In genomic region chr6:71156674-71157326, GRCm38 (mm10) we compare ENCODE assay signal across 10 mouse cellular contexts. TPM values are rescaled to one million over a fixed set of nuclear protein-coding genes. Genes with fewer than 3 reads are reported as not detected.
DNase-seq lines count a peak whose midpoint lies in the region; ATAC-seq and TF ChIP-seq lines count a peak whose summit lies in the region.
"Had no signal": no experiment of that assay in that cellular context is flagged by ENCODE, and none has a peak within 500 bp of the region (broad histone marks: within the 10 kb centered on the region; RNA-seq: fewer than 3 reads in every experiment).

No protein-coding gene starts in this region.

- no peaks in the 10 kb centered on the region for H3K4me1 ChIP-seq in intestine, embryonic 16.5 days (ENCODE audit: control insufficient read depth, insufficient read depth, low read length)
- no peaks in the 10 kb centered on the region for H3K4me1 ChIP-seq in intestine, embryonic 15.5 days (replicated peaks)
- H3K4me1 ChIP-seq in CH12.LX (ENCODE audit: control insufficient read depth in 1 of 2, insufficient read depth in 2 of 2) = peaks cover 0 to 10% of the 10 kb centered on the region in 2 experiments; a peak in 2 of 4 replicates
- H3K4me1 ChIP-seq: neural tube, embryonic 13.5 days had no signal

- dilution Hi-C loops in CH12.LX (cut with MboI; ENCODE audit: extremely low pct_ligation_motif_present, extremely low pct_unique_long_range_greater_than_20kb, low sequenced_read_pairs) = no loop called here

- DNase-seq in CH12.LX (ENCODE audit: extremely low read depth) = peak; percentile 65
- peak; percentile 34 for DNase-seq in mesoderm, embryonic 11.5 days (ENCODE audit: low read depth, low spot score)
- DNase-seq in MN1 (ENCODE audit: low spot score) = no peak
- DNase-seq in layer of hippocampus, postnatal 14 days (ENCODE audit: low spot score in 2 of 2) = no peak
- DNase-seq in gastrocnemius, postnatal 25 days = no peak
- DNase-seq: cerebellum, adult 9-11 months had no signal

- no peak for TF ChIP-seq POLR2A in CH12.LX (IDR thresholded peaks at IDR 0.05; ENCODE audit: low read depth, low read length)

- peak; percentile 82 to 83 for TF ChIP-seq CTCF in CH12.LX (conservative IDR thresholded peaks at IDR 0.05 in 1 of 2, IDR thresholded peaks at IDR 0.05 in 1 of 2; ENCODE audit: low read depth in 2 of 2, low read length in 2 of 2)

- no peaks in the 10 kb centered on the region for H3K79me2 ChIP-seq in CH12.LX (replicated peaks; ENCODE audit: control insufficient read depth, extremely low read depth, insufficient read depth, poor library complexity, severe bottlenecking)

- in situ Hi-C loops in CH12.LX (cut with MboI; ENCODE audit: low pct_ligation_motif_present, low pct_unique_long_range_greater_than_20kb, low sequenced_read_pairs) = loop anchor here (10.0 kb wide), 1 partner anchor 648 kb away; no protein-coding TSS in a partner anchor

- no peaks in the 10 kb centered on the region for H3K9me3 ChIP-seq in intestine, embryonic 16.5 days (ENCODE audit: control insufficient read depth, low read length)
- no peaks in the 10 kb centered on the region for H3K9me3 ChIP-seq in intestine, embryonic 15.5 days
- H3K9me3 ChIP-seq in CH12.LX (replicated peaks; ENCODE audit: low read length) = no peaks in the 10 kb centered on the region
- H3K9me3 ChIP-seq: neural tube, embryonic 13.5 days had no signal

- peak; percentile 56 for TF ChIP-seq RAD21 in CH12.LX (IDR thresholded peaks at IDR 0.05; ENCODE audit: low read depth, low read length)

- no peaks in the 10 kb centered on the region for H3K27me3 ChIP-seq in intestine, embryonic 16.5 days (replicated peaks; ENCODE audit: control insufficient read depth, insufficient read depth, low read length)
- no peaks in the 10 kb centered on the region for H3K27me3 ChIP-seq in intestine, embryonic 15.5 days (replicated peaks)
- H3K27me3 ChIP-seq in CH12.LX (replicated peaks) = no peaks in the 10 kb centered on the region
- H3K27me3 ChIP-seq: neural tube, embryonic 13.5 days had no signal

- H3K4me3 ChIP-seq in intestine, embryonic 16.5 days (ENCODE audit: low read length) = no peak overlapping the region
- no peak overlapping the region for H3K4me3 ChIP-seq in intestine, embryonic 15.5 days (replicated peaks)
- H3K4me3 ChIP-seq in CH12.LX (replicated peaks in 1 of 3; ENCODE audit: low read depth in 2 of 3, low read length in 2 of 3, poor library complexity in 1 of 3) = peak overlapping the region; percentile 4 to 35 (median 17)
- H3K4me3 ChIP-seq: neural tube, embryonic 13.5 days had no signal

- 0 out of 2 replicates have a peak, but pooled peaks have one; percentile 35 for TF ChIP-seq EP300 in CH12.LX (IDR thresholded peaks at IDR 0.05; ENCODE audit: low read length)

- H3K9ac ChIP-seq in intestine, embryonic 16.5 days (ENCODE audit: low read depth, low read length) = no peak overlapping the region
- no peak overlapping the region for H3K9ac ChIP-seq in intestine, embryonic 15.5 days
- no peak overlapping the region for H3K9ac ChIP-seq in CH12.LX (ENCODE audit: insufficient read depth, low read depth)
- H3K9ac ChIP-seq: neural tube, embryonic 13.5 days had no signal

- H3K36me3 ChIP-seq in intestine, embryonic 16.5 days (ENCODE audit: control insufficient read depth, insufficient read depth, low read length) = no peaks in the 10 kb centered on the region
- no peaks in the 10 kb centered on the region for H3K36me3 ChIP-seq in intestine, embryonic 15.5 days
- H3K36me3 ChIP-seq in CH12.LX (replicated peaks in 1 of 2; ENCODE audit: control insufficient read depth in 1 of 2, insufficient read depth in 1 of 2, low read length in 1 of 2) = no peaks in the 10 kb centered on the region
- H3K36me3 ChIP-seq: neural tube, embryonic 13.5 days had no signal

- peak; percentile 21; the same call in 1 of the 2 replicates for ATAC-seq in intestine, embryonic 16.5 days
- ATAC-seq in intestine, embryonic 15.5 days = no peak
- 0 out of 2 replicates have a peak, but pooled peaks have one; percentile 36 for ATAC-seq in common myeloid progenitor, adult 5-6 weeks (replicated peaks; ENCODE audit: low read depth, poor library complexity, severe bottlenecking)

- no peak overlapping the region for H3K27ac ChIP-seq in intestine, embryonic 16.5 days (ENCODE audit: low read length)
- H3K27ac ChIP-seq in intestine, embryonic 15.5 days = no peak overlapping the region
- no peak overlapping the region for H3K27ac ChIP-seq in CH12.LX (ENCODE audit: insufficient read depth, low read depth)
- H3K27ac ChIP-seq: neural tube, embryonic 13.5 days had no signal

- H3K4me2 ChIP-seq in intestine, embryonic 16.5 days (ENCODE audit: low read depth, low read length) = no peak overlapping the region
- H3K4me2 ChIP-seq in intestine, embryonic 15.5 days (replicated peaks) = no peak overlapping the region
- H3K4me2 ChIP-seq in CH12.LX (ENCODE audit: insufficient read depth, low read depth, poor library complexity, severe bottlenecking) = peak overlapping the region; percentile 51
- H3K4me2 ChIP-seq: neural tube, embryonic 13.5 days had no signal

- WGBS in intestine, embryonic 16.5 days = 79% methylated on average over 5 of the region's 5 CpGs
- 80% methylated on average over 5 of the region's 5 CpGs for WGBS in intestine, embryonic 15.5 days

TF ChIP-seq in CH12.LX, 34 proteins besides CTCF, POLR2A, EP300 and RAD21:
- peak; percentile 48; the same call in 1 of the 2 replicates for TF ChIP-seq SIN3A (IDR thresholded peaks at IDR 0.05; ENCODE audit: low read length)
- TF ChIP-seq MAX (IDR thresholded peaks at IDR 0.05; ENCODE audit: low read length) = 0 out of 2 replicates have a peak, but pooled peaks have one; percentile 38
- TF ChIP-seq MYC (IDR thresholded peaks at IDR 0.05; ENCODE audit: low read depth, low read length) = 0 out of 2 replicates have a peak, but pooled peaks have one; percentile 16
- TF ChIP-seq MXI1 (IDR thresholded peaks at IDR 0.05; ENCODE audit: low read depth, low read length) = peak; percentile 50; the same call in 1 of the 2 replicates
- TF ChIP-seq TBP (conservative IDR thresholded peaks at IDR 0.05; ENCODE audit: low read depth, low read length) = no peak
- 0 out of 2 replicates have a peak, but pooled peaks have one; percentile 11 for TF ChIP-seq ETS1 (conservative IDR thresholded peaks at IDR 0.05; ENCODE audit: low read depth, low read length)
- no peak for TF ChIP-seq E2F4 (IDR thresholded peaks at IDR 0.05; ENCODE audit: insufficient replicate concordance, low read depth, low read length)
- 0 out of 2 replicates have a peak, but pooled peaks have one; percentile 40 for TF ChIP-seq IRF4 (IDR thresholded peaks at IDR 0.05; ENCODE audit: low read depth, low read length)

RNA-seq across cellular contexts. Expression of gene Thnsl2, which starts 12.6 kb away (rescaled TPM):
- 83.8 and 95.1 TPM in 2 replicates for polyA plus RNA-seq in intestine, embryonic 16.5 days (2015; fragmentation: Nextera tagmentation; extraction: Ambion mirVana)
- 47.4 and 49.6 TPM in 2 replicates for polyA plus RNA-seq in intestine, embryonic 15.5 days (2015; fragmentation: Nextera tagmentation; extraction: Ambion mirVana)
- total RNA-seq in CH12.LX (2012; rRNA removed) (not detected in 2 replicates), CH12.LX (2014; rRNA removed) (not detected in 2 replicates)
- polyA plus RNA-seq in CH12.LX (2012; ENCODE audit: insufficient read length, low read depth) = not detected in 2 replicates
- 0.14 and 0.29 TPM in 2 replicates for total RNA-seq in common myeloid progenitor, adult 5-6 weeks (2017)
- total RNA-seq in layer of hippocampus, postnatal 14 days (2021) = 1 to 10 TPM; 3.2 to 3.9 TPM
- 1 to 10 TPM; 5.1 to 6.1 TPM for total RNA-seq in gastrocnemius, postnatal 25 days (2021)

RNA-seq across cellular contexts. Expression of gene Fabp1, which starts 42.8 kb away (rescaled TPM):
- polyA plus RNA-seq in intestine, embryonic 16.5 days (2015; fragmentation: Nextera tagmentation; extraction: Ambion mirVana) = 4,478 and 6,129 TPM in 2 replicates
- polyA plus RNA-seq in intestine, embryonic 15.5 days (2015; fragmentation: Nextera tagmentation; extraction: Ambion mirVana) = 2,291 and 2,664 TPM in 2 replicates
- not detected in 2 replicates for total RNA-seq in CH12.LX (2012; rRNA removed)
- not detected in 2 replicates for total RNA-seq in CH12.LX (2014; rRNA removed)
- not detected in 2 replicates for polyA plus RNA-seq in CH12.LX (2012; ENCODE audit: insufficient read length, low read depth)
- not detected in 2 replicates for total RNA-seq in common myeloid progenitor, adult 5-6 weeks (2017)
- not detected for total RNA-seq in layer of hippocampus, postnatal 14 days (2021)
- not detected for total RNA-seq in gastrocnemius, postnatal 25 days (2021)

Comparison
In these comparisons a context has a peak if more than half of its experiments do, and no peak if none do; other contexts are left out.
1. H3K4me3 ChIP-seq: peak in CH12.LX (3 of 3); none in intestine, embryonic 16.5 days (single experiment) and intestine, embryonic 15.5 days (single experiment).
2. DNase-seq: peak in CH12.LX (single experiment) and mesoderm, embryonic 11.5 days (single experiment); none in MN1 (single experiment), layer of hippocampus, postnatal 14 days (0 of 2) and gastrocnemius, postnatal 25 days (single experiment).